Mouse (Mus musculus) adrenal gland, adult 10 weeks (tissue): ENCODE measurements around the gene Cntn2. TPM values are rescaled to one million over a fixed set of nuclear protein-coding genes. Genes with fewer than 3 reads are reported as not detected.

Experiments
- polyA plus RNA-seq: library from polyadenylated mRNA; stranded (reverse); fragments of 350-450 nt; fragmentation: Illumina TruSeq; extraction: RNeasy Lipid Tissue Mini Kit (QIAGEN cat#74804); gene quantifications from one replicate; pipeline ENCODE4 v1.2.3, GENCODE M21; 2014; ENCODE audit warnings: low read depth, low replicate concordance

Gene Cntn2
- polyA plus RNA-seq: not detected

GRCm38 (mm10) chr1:132542762-132543306 is at the start of gene Cntn2:
Gene Cntn2, minus strand, starts transcription at chr1:132543256.

DNA sequence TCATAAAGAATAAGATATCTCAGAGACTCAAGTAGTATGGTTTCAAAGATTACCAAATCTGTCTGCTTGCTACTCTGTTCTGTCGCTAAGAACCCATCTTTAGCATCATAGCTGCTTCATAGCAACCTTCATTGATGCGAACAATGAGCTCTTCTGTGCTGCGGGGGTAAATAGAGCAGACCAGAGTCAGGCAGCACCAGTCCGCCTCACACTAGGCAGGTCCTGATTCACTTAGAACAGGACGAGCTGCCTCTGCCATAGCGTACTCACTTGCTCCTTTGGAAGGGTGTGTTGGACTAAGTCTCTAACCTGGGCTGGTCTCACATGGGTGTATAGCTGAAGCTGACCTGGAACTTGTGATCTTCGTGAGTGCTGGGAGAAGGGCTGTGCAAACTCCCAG is 37.0 kb downstream of the Cntn2 start, which contains the start of gene Tmem81:
Gene Tmem81 (plus strand): TSS at position 173 of the 400 bp plus-strand sequence.

GRCm38 (mm10) chr1:132476928-132477691 is 65.9 kb downstream of the Cntn2 start, which contains the start of gene Rbbp5:
Gene Rbbp5, plus strand, starts transcription at chr1:132477365.

Other genes starting within 250 kb of the Cntn2 start
- 36.2 TPM for gene Klhdc8a, start 244.6 kb downstream of the Cntn2 start, polyA plus RNA-seq
- gene Nuak2, start 227.1 kb downstream of the Cntn2 start, polyA plus RNA-seq: 0.93 TPM
- 1.5 TPM for gene Tmcc2, start 152.0 kb downstream of the Cntn2 start, polyA plus RNA-seq
- 21.4 TPM for gene Dstyk, start 125.7 kb downstream of the Cntn2 start, polyA plus RNA-seq
- 57.6 TPM for gene Rbbp5, start 65.9 kb downstream of the Cntn2 start, polyA plus RNA-seq
- gene Tmem81, start 37.0 kb downstream of the Cntn2 start, polyA plus RNA-seq: 2.7 TPM
- gene Nfasc, start 198.5 kb upstream of the Cntn2 start, polyA plus RNA-seq: 0.29 TPM